Mouse (Mus musculus): ENCODE measurements at regions not wholly inside any gene's neighbourhood (a gene's known extent, or its start where the extent isn't known, plus 50 kb on each side); places are given as distances from the start of the nearest gene placed in this dataset.

DNA sequence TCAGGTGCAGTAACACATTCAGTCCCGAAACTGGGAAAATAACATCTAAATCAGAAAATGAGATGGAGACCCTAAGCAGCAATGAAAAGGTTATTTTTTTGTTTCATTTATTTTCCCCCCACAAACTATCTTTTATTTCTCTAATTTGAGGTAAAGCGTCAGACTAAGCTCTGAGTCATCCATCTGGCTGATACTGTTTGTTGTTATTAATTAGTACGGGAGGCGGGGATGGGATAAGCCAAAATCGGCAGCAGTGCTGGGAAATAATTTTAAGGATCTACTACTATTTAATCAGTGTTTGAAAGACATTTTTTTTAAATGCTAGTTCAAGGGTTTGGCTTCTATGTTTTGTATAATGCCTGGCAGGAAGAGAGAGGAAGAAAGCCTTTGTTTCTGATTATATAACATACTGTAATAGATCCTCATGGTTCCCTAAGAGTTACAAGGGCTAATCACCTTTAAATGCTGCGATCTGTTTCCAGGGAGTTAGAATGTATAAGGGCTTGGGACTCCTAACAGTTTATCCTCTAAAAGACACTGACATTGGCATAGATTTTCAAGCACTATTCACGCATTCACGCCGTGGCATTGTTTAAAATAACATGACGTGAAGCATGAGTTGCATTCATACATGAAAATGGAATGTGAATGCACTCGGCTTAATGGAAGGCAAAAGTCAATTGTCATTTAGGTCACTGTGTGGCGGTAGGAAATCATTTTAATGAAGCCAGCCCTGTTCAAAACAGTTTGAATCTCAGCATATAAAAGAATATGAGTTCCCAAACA, 446.4 kb upstream of the Igfbp7 start:
- TF ChIP-seq POLR2A (IDR thresholded peaks at IDR 0.05; ENCODE audit: control insufficient read depth, low read depth, low read length) (no peak), CTCF (IDR thresholded peaks at IDR 0.05; ENCODE audit: control insufficient read depth, insufficient read depth, insufficient replicate concordance, low read depth, low read length) (no peak)
